Mouse (Mus musculus) spleen, postnatal 10 days (tissue): Measurements from ENCODE around the gene Irf8.
A peak's percentile ranks its signal among the peaks of the same experiment; 100 is the strongest.
"Not testable (repeated sequence)": the region's sequence is repeated elsewhere in the genome, so short reads cannot be mapped to it uniquely, and the experiment has no call there.

Experiments used
- DNase-seq, 2 experiments: peaks; one replicate each; pipeline ENCODE4 v3.0.0; 2021 to 2022; ENCODE audit warnings: low spot score in 2 of 2

Irf8 gene

GRCm38 (mm10) chr8:120797019-120797727 is 61.0 kb downstream of the Irf8 start:
- no peak for DNase-seq

- DNase-seq = peak; percentile 39 to 62
Observed at GRCm38 (mm10) chr8:120800308-120800865, 64.2 kb downstream of the Irf8 start.

DNA sequence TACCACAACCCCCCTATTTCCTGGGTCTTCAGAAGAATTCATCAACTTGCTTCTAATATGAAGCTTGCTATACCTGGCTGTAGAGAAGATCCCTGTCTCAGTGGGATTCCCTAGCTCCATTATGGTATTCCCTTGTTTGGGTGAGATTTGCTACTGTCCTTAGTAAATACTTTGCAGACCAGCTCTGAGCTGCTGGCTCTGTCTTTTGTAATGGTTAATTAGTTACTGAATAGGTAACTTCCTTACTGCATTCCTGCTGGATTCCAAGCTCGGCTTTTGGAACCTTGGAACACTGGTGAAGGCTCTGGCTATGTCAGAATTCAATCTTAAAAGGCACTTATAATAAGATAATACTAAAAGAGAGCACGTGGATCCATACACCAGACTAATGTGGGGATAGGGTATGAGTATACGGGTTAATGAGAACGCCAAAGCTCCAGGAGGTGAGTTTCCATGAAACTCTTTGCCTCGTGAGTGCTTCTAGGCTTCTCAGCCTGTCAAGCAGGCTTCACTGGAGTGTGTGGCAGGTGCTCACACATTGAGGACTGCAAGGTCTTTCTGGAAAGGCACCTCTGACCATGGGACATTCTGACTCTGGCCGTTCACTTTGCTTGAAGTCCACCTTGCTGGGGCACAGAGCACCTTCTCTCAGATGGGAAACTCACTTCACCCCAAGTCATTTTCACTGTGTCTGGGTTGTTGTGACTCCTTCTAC is 67.7 kb downstream of the Irf8 start:
- not testable (repeated sequence) for DNase-seq

DNA sequence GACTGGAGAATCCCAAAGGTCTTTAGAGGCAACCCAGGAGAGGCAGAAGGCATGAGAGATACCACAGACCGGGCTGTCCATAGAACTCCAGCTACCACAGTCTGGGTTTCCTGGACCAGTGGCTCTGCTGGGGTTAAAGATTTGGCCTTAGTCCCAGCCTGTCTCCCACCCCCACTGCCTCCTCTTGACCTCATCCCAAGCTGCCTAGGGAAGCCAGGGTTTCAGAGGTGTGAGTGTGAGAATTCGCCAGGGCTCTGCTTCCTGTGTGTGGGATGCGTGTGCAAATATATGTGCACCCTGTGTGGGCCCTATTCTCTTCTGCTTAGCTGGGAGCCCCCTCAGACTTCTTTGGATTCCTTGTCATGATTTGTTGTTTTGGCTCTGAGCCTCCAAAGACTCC is 68.6 kb downstream of the Irf8 start:
- no peak for DNase-seq
